Mouse (Mus musculus) small intestine, adult 2 months (tissue): ENCODE measurements at regions not wholly inside any gene's neighbourhood (a gene's known extent, or its start where the extent isn't known, plus 50 kb on each side); places are given as distances from the start of the nearest gene placed in this dataset.

Source experiments
- H3K27ac ChIP-seq: fragments of 200-500 bp; 2 replicates; pipeline ENCODE4 v1.5.1; 2012; ENCODE audit warnings: low read depth, low read length, control low read depth, inconsistent platforms; ENCODE audit not compliant: insufficient read depth
- H3K27me3 ChIP-seq: fragments of 200-500 bp; 2 replicates; pipeline ENCODE4 v1.6.1; 2012; ENCODE audit warnings: mild to moderate bottlenecking, moderate library complexity, low read length, inconsistent platforms; ENCODE audit not compliant: control insufficient read depth, insufficient read depth
- H3K36me3 ChIP-seq: fragments of 200-500 bp; 2 replicates; pipeline ENCODE4 v1.6.1; 2012; ENCODE audit warnings: mild to moderate bottlenecking, low read length, control low read depth, inconsistent platforms; ENCODE audit not compliant: control insufficient read depth, insufficient read depth
- H3K4me1 ChIP-seq: fragments of 200-500 bp; 2 replicates; pipeline ENCODE4 v1.6.1; 2012; ENCODE audit warnings: low read length, inconsistent platforms, mixed read lengths; ENCODE audit not compliant: control insufficient read depth, insufficient read depth, insufficient read length
- H3K4me3 ChIP-seq: fragments of 200-500 bp; 2 replicates; pipeline ENCODE4 v1.5.1; 2012; ENCODE audit warnings: low read depth, mild to moderate bottlenecking, control low read depth, inconsistent platforms, low read length, moderate library complexity
- CTCF ChIP-seq: fragments of 200-500 bp; IDR thresholded peaks from 2 replicates; pipeline ENCODE4 v1.5.1; 2012; ENCODE audit warnings: low read depth, mild to moderate bottlenecking, control low read depth, inconsistent platforms, low read length, moderate library complexity, mixed read lengths; ENCODE audit not compliant: insufficient replicate concordance, insufficient read length; ENCODE audit errors: extremely low read depth
- POLR2A ChIP-seq: fragments of 200-500 bp; IDR thresholded peaks from 2 replicates; pipeline ENCODE4 v1.6.1; 2012; ENCODE audit warnings: low read depth, mild to moderate bottlenecking, control low read depth, inconsistent platforms, low read length, moderate library complexity
- WGBS: fragments of 180-500 bp; shearing (Covaris S2); methylation state at CpG from one replicate; pipeline ENCODE4 v1.1.7; 2018; 5-methylcytosine and 5-hydroxymethylcytosine counted together

- H3K27ac ChIP-seq: no peak overlapping the region
- H3K4me1 ChIP-seq: no peaks in the 10 kb centered on the region
- H3K36me3 ChIP-seq: no peaks in the 10 kb centered on the region
- WGBS: 8% methylated on average over 10 of the region's 10 CpGs
- no peak overlapping the region for H3K4me3 ChIP-seq
- H3K27me3 ChIP-seq: no peaks in the 10 kb centered on the region
- peak; percentile 74; the same call in 1 of the 2 replicates for TF ChIP-seq CTCF
- no peak for TF ChIP-seq POLR2A
These were observed 96.8 kb upstream of the Cop1 start for GRCm38 (mm10) chr1:159135301-159135700.

GRCm38 (mm10) chr1:159147788-159148497 is 84.2 kb upstream of the Cop1 start:
- no peak for TF ChIP-seq CTCF
- no peak for TF ChIP-seq POLR2A
- 92% methylated on average over 8 of the region's 8 CpGs for WGBS

DNA sequence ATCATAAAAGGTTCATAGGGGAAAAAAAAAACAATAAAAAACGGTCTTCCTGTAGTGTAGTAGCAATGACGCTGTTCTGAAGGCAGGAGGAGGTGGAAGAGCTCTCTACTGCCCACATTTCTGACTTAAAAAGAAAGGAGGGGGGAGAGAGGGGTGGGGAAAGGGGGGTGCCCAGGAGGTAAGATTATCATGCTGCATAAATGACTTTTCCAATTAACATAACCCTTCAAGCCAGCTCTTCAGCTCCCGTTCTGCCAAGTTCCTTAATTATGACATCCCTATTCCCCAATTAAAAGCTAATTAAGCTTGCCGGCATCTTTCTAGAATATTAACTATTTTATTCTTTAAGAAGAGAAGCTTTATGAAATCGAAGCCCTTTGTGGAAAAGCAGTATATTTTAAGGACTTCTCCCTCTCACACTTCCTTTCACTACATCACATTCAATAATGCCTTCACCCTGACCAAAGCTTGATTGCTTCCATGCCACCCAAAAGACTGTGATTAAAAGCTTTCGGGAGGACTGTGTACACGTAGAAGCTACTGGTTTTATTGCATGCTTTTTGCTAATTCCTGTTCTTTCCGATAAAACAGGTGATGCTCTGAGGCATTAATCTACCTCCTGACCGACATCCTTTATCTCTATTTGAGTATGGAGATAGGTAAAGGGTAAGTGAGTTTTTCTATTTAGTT is 83.5 kb upstream of the Cop1 start:
- 68% methylated on average over 9 of the region's 9 CpGs for WGBS
- Histone ChIP-seq H3K27ac (no peak overlapping the region), H3K27me3 (no peaks in the 10 kb centered on the region), H3K4me1 (no peaks in the 10 kb centered on the region), H3K36me3 (no peaks in the 10 kb centered on the region), H3K4me3 (no peak overlapping the region)
- no peak for TF ChIP-seq POLR2A
- no peak for TF ChIP-seq CTCF

More at GRCm38 (mm10) chr1:159147788-159148497, 84.2 kb upstream of the Cop1 start:
- H3K27ac ChIP-seq: no peak overlapping the region
- H3K27me3 ChIP-seq: no peaks in the 10 kb centered on the region
- H3K4me3 ChIP-seq: no peak overlapping the region
- H3K36me3 ChIP-seq: no peaks in the 10 kb centered on the region
- H3K4me1 ChIP-seq: no peaks in the 10 kb centered on the region

GRCm38 (mm10) chr1:159149207-159149606 is 82.9 kb upstream of the Cop1 start:
- H3K4me3 ChIP-seq: no peak overlapping the region
- WGBS: 90% methylated on average over 6 of the region's 6 CpGs
- no peaks in the 10 kb centered on the region for H3K4me1 ChIP-seq
- no peak for TF ChIP-seq POLR2A
- TF ChIP-seq CTCF: no peak
- no peaks in the 10 kb centered on the region for H3K27me3 ChIP-seq
- H3K36me3 ChIP-seq: no peaks in the 10 kb centered on the region
- H3K27ac ChIP-seq: no peak overlapping the region

DNA sequence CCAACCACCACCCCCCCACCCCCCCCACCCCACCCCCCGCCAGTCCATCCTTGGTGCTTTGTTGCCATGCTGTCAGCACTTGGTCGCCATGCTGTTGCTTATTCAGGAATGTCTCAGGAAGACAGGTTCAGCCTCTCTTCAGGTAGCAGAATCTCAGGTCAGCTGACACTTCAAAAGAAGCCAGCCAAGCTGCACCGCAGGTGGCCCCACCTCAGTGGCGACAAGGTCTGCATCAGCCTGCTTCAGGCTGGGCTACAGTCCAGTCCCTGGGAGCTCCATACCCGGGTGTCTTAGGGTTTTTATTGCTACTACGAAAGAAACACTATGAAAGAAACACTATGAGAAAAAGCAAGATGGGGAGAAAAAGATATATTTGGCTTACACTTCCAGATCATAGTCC is 82.4 kb upstream of the Cop1 start:
- no peaks in the 10 kb centered on the region for H3K36me3 ChIP-seq
- H3K4me3 ChIP-seq: no peak overlapping the region
- WGBS: 38% methylated on average over 6 of the region's 6 CpGs
- no peak for TF ChIP-seq POLR2A
- TF ChIP-seq CTCF: no peak
- no peak overlapping the region for H3K27ac ChIP-seq
- no peaks in the 10 kb centered on the region for H3K4me1 ChIP-seq
- no peaks in the 10 kb centered on the region for H3K27me3 ChIP-seq

DNA sequence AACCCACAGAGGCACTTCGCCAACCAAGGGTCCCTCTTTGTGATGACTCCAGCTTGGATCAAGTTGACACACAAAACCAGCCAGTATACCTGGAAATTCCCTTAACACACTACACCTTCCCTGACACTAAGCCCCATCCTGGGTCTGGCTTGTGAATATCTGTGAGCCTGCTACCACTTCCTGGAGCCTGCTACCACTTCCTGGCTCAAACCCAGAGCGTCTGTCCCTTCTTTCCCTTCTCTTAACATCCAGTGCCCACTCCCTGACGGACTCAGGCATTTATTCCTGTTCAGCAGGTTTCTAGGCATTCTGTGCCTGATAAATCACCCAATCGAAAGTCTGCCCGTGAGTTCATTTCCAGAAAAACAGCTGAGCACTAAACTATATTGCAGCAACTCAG is 81.8 kb upstream of the Cop1 start:
- 37% methylated on average over 5 of the region's 5 CpGs for WGBS
- Histone ChIP-seq H3K4me3 (no peak overlapping the region), H3K27me3 (no peaks in the 10 kb centered on the region), H3K27ac (no peak overlapping the region), H3K4me1 (no peaks in the 10 kb centered on the region), H3K36me3 (no peaks in the 10 kb centered on the region)
- TF ChIP-seq CTCF (no peak), POLR2A (no peak)

GRCm38 (mm10) chr1:159156428-159156827 is 75.7 kb upstream of the Cop1 start:
- no peaks in the 10 kb centered on the region for H3K36me3 ChIP-seq
- H3K27ac ChIP-seq: no peak overlapping the region
- 61% methylated on average over 3 of the region's 3 CpGs for WGBS
- TF ChIP-seq POLR2A (no peak), CTCF (no peak)
- H3K4me3 ChIP-seq: no peak overlapping the region
- no peaks in the 10 kb centered on the region for H3K27me3 ChIP-seq
- no peaks in the 10 kb centered on the region for H3K4me1 ChIP-seq
